Mouse (Mus musculus) heart, postnatal 0 days (tissue): Measurements from ENCODE around the gene Ptov1.

Experiments
- CTCF ChIP-seq: IDR thresholded peaks from 2 replicates; pipeline ENCODE4 v1.5.1; 2016; ENCODE audit warnings: antibody characterized with exemption, control low read depth, low read depth
- EP300 ChIP-seq: IDR thresholded peaks from 2 replicates; pipeline ENCODE4 v1.6.1; 2016; ENCODE audit warnings: antibody characterized with exemption, low read depth

DNA sequence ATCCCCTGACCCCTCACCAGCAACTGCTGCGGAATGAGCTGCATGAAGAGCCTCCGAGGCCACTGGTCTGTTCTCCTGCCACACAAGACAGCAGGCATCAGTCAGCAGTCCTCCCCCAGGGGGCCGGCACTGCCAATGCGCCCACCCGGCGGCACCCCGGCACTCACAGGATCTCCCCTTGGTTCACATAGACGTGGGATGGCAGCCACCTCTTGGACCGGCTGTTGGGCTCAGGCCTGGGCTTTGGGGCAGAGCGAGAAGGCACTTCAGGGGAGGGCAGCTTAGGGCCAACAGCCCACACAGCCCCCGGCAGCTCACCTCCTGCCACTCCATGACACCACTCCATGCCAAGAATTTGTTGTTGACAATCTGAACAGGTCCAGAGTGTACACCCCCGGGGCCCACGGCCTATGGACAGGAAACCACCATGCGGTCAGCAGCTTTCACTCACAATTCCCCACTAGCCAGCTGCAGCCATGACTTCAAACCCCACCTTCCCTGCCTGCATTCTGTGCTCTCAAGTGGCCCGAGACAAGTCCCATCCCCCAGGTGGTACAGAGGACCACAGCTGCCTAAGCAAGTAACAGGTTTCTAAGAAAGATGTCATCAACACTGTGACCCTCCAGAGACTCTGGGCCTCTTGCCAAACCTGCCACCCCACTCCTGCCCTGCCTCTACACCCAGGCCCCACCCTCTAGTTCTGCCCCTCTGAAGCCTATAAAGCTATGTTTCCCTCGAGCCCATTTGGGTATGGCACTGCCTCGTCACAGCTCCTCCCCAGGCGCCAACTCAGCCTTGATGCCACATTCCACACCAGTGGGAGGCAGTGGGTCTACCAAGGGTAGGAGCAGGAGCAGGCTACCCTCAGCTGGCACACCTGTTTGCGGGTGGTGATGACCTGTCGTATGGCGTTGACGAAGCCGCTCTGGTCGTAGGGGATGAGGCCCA lies 4.7 kb downstream of the Ptov1 start:
- TF ChIP-seq CTCF (no peak), EP300 (no peak)
